ENCODE assay signal across 8 mouse cellular contexts in genomic region chr7:19405417-19405816, GRCm38 (mm10). TPM values are rescaled to one million over a fixed set of nuclear protein-coding genes. Genes with fewer than 3 reads are reported as not detected.
DNase-seq lines count a peak whose midpoint lies in the region; ATAC-seq and TF ChIP-seq lines count a peak whose summit lies in the region.

No protein-coding gene starts in this region.

- H3K27me3 ChIP-seq in forebrain, embryonic 11.5 days (ENCODE audit: control insufficient read depth, insufficient read depth, low read length): peaks cover 31% of the 10 kb centered on the region
- peaks cover 33% of the 10 kb centered on the region for H3K27me3 ChIP-seq in heart, postnatal 0 days (ENCODE audit: control insufficient read depth, insufficient read depth, low read length)
- H3K27me3 ChIP-seq in neural tube, embryonic 14.5 days (ENCODE audit: control insufficient read depth, insufficient read depth, low read length): peaks cover 17% of the 10 kb centered on the region
- no peaks in the 10 kb centered on the region for H3K27me3 ChIP-seq in thymus, adult 2 months (ENCODE audit: control insufficient read depth, insufficient read depth, low read length)

- no peak for TF ChIP-seq EP300 in heart, postnatal 0 days (IDR thresholded peaks at IDR 0.05; ENCODE audit: low read depth)

- WGBS in forebrain, embryonic 11.5 days: 3% methylated on average over 19 of the region's 19 CpGs
- WGBS in heart, postnatal 0 days: 5% methylated on average over 19 of the region's 19 CpGs
- 4% methylated on average over 19 of the region's 19 CpGs for WGBS in neural tube, embryonic 14.5 days
- 2% methylated on average over 19 of the region's 19 CpGs for WGBS in thymus, adult 2 months

- TF ChIP-seq CTCF in heart, postnatal 0 days (IDR thresholded peaks at IDR 0.05; ENCODE audit: low read depth): peak; percentile 92
- peak; percentile 86 for TF ChIP-seq CTCF in thymus, adult 2 months (IDR thresholded peaks at IDR 0.05; ENCODE audit: borderline replicate concordance, control insufficient read depth, extremely low read depth, insufficient read depth, low read length, poor library complexity)

- TF ChIP-seq POLR2A in thymus, adult 2 months (IDR thresholded peaks at IDR 0.05; ENCODE audit: control insufficient read depth, extremely low read depth, insufficient read depth, low read length, poor library complexity): no peak

- no peak overlapping the region for H3K9ac ChIP-seq in forebrain, embryonic 11.5 days (ENCODE audit: low read length)
- H3K9ac ChIP-seq in heart, postnatal 0 days (replicated peaks; ENCODE audit: low read depth, low read length): no peak overlapping the region
- no peak overlapping the region for H3K9ac ChIP-seq in neural tube, embryonic 14.5 days (replicated peaks; ENCODE audit: low read depth, low read length)

- peak overlapping the region; percentile 29; the same call in 1 of the 2 replicates for H3K4me2 ChIP-seq in forebrain, embryonic 11.5 days (ENCODE audit: low read depth, low read length, severe bottlenecking)
- peak overlapping the region; percentile 18; the same call in 1 of the 2 replicates for H3K4me2 ChIP-seq in heart, postnatal 0 days (ENCODE audit: low read depth, low read length)
- H3K4me2 ChIP-seq in neural tube, embryonic 14.5 days (ENCODE audit: low read depth, low read length): peak overlapping the region; percentile 35

- no peak overlapping the region for H3K4me3 ChIP-seq in forebrain, embryonic 11.5 days (ENCODE audit: low read depth, low read length)
- no peak overlapping the region for H3K4me3 ChIP-seq in heart, postnatal 0 days (ENCODE audit: low read depth, low read length)
- no peak overlapping the region for H3K4me3 ChIP-seq in neural tube, embryonic 14.5 days (ENCODE audit: low read depth, low read length)
- no peak overlapping the region for H3K4me3 ChIP-seq in thymus, adult 2 months (ENCODE audit: control insufficient read depth, insufficient read depth, low read length)

- no peak overlapping the region for H3K27ac ChIP-seq in forebrain, embryonic 11.5 days (ENCODE audit: low read depth, low read length)
- H3K27ac ChIP-seq in heart, postnatal 0 days (ENCODE audit: low read depth): no peak overlapping the region
- no peak overlapping the region for H3K27ac ChIP-seq in neural tube, embryonic 14.5 days (ENCODE audit: low read depth, low read length)
- H3K27ac ChIP-seq in thymus, adult 2 months (ENCODE audit: control insufficient read depth, insufficient read depth, low read length): no peak overlapping the region

- no peaks in the 10 kb centered on the region for H3K36me3 ChIP-seq in forebrain, embryonic 11.5 days (ENCODE audit: control insufficient read depth, insufficient read depth, low read length)
- H3K36me3 ChIP-seq in heart, postnatal 0 days (replicated peaks; ENCODE audit: control insufficient read depth, insufficient read depth, low read length): no peaks in the 10 kb centered on the region
- no peaks in the 10 kb centered on the region for H3K36me3 ChIP-seq in neural tube, embryonic 14.5 days (ENCODE audit: control insufficient read depth, insufficient read depth, low read length)
- no peaks in the 10 kb centered on the region for H3K36me3 ChIP-seq in thymus, adult 2 months (ENCODE audit: control insufficient read depth, insufficient read depth, low read length)

- H3K4me1 ChIP-seq in forebrain, embryonic 11.5 days (replicated peaks; ENCODE audit: control insufficient read depth, insufficient read depth, low read length): peaks cover 5% of the 10 kb centered on the region; the same call in 1 of the 2 replicates
- peaks cover 10% of the 10 kb centered on the region; the same call in 1 of the 2 replicates for H3K4me1 ChIP-seq in heart, postnatal 0 days (ENCODE audit: control insufficient read depth, insufficient read depth)
- peaks cover 8% of the 10 kb centered on the region; the same call in 1 of the 2 replicates for H3K4me1 ChIP-seq in neural tube, embryonic 14.5 days (ENCODE audit: control insufficient read depth, insufficient read depth, low read length)
- peaks cover 15% of the 10 kb centered on the region for H3K4me1 ChIP-seq in thymus, adult 2 months (replicated peaks; ENCODE audit: control insufficient read depth, insufficient read depth, low read length)

- peak; percentile 77 for ATAC-seq in forebrain, embryonic 11.5 days (replicated peaks; ENCODE audit: low FRiP score)
- peak; percentile 30; the same call in 1 of the 2 replicates for ATAC-seq in heart, postnatal 0 days (ENCODE audit: insufficient read depth, low read depth)
- ATAC-seq in neural tube, embryonic 14.5 days (ENCODE audit: low read depth): peak; percentile 75; the same call in 1 of the 2 replicates

- H3K9me3 ChIP-seq in forebrain, embryonic 11.5 days (ENCODE audit: control insufficient read depth, low read length): peaks cover 7% of the 10 kb centered on the region; the same call in 1 of the 2 replicates
- H3K9me3 ChIP-seq in heart, postnatal 0 days (replicated peaks; ENCODE audit: control insufficient read depth, low read length): peaks cover 5% of the 10 kb centered on the region; the same call in 1 of the 2 replicates
- no peaks in the 10 kb centered on the region; the same call in 1 of the 2 replicates for H3K9me3 ChIP-seq in neural tube, embryonic 14.5 days (ENCODE audit: control insufficient read depth, low read length)

- DNase-seq in CD8-positive naive resting alpha-beta T cell, adult 2 months (ENCODE audit: low read depth in 2 of 2, low spot score in 2 of 2): peak; percentile 83 to 90
- peak; percentile 65 for DNase-seq in c-Kit-positive CD71-positive TER-119-negative erythroid progenitor cells, embryonic 14.5 days (ENCODE audit: low read depth)
- DNase-seq in forebrain, embryonic 11.5 days (ENCODE audit: low spot score): peak; percentile 93
- peak; percentile 83 for DNase-seq in heart, postnatal 0 days (ENCODE audit: low spot score)
- DNase-seq in kidney, postnatal 25 days: peak; percentile 81 to 89
- DNase-seq in lung, adult 18-20 months: peak; percentile 83 to 88
- peak; percentile 87 for DNase-seq in thymus, adult 2 months

RNA-seq across cellular contexts. Expression of gene Ckm, which starts 0.8 kb away (rescaled TPM):
- polyA plus RNA-seq in forebrain, embryonic 11.5 days (2014; fragmentation: Nextera tagmentation; extraction: Ambion mirVana): not detected in 2 replicates
- 4,715 and 5,632 TPM in 2 replicates for total RNA-seq in heart, postnatal 0 days (2014; rRNA removed; ENCODE audit: low replicate concordance)
- 4,516 and 4,665 TPM in 2 replicates for polyA plus RNA-seq in heart, postnatal 0 days (2015; fragmentation: Nextera tagmentation; extraction: Ambion mirVana)
- 0.63 and 2.0 TPM in 2 replicates for polyA plus RNA-seq in neural tube, embryonic 14.5 days (2014; fragmentation: Nextera tagmentation; extraction: Ambion mirVana)
- polyA plus RNA-seq in thymus, adult 2 months (2012; rRNA removed): 19.3 and 332 TPM in 2 replicates

RNA-seq across cellular contexts. Expression of gene Klc3, which starts 1.5 kb away (rescaled TPM):
- 2.0 and 2.8 TPM in 2 replicates for polyA plus RNA-seq in forebrain, embryonic 11.5 days (2014; fragmentation: Nextera tagmentation; extraction: Ambion mirVana)
- 0.31 TPM in 1 of 2 replicates, not detected in the other for total RNA-seq in heart, postnatal 0 days (2014; rRNA removed; ENCODE audit: low replicate concordance)
- polyA plus RNA-seq in heart, postnatal 0 days (2015; fragmentation: Nextera tagmentation; extraction: Ambion mirVana): 0.72 and 0.99 TPM in 2 replicates
- polyA plus RNA-seq in neural tube, embryonic 14.5 days (2014; fragmentation: Nextera tagmentation; extraction: Ambion mirVana): 1.1 and 2.1 TPM in 2 replicates
- 73.1 and 87.0 TPM in 2 replicates for polyA plus RNA-seq in thymus, adult 2 months (2012; rRNA removed)

RNA-seq across cellular contexts. Expression of gene Ercc2, which starts 23.6 kb away (rescaled TPM):
- 18.2 and 25.2 TPM in 2 replicates for polyA plus RNA-seq in forebrain, embryonic 11.5 days (2014; fragmentation: Nextera tagmentation; extraction: Ambion mirVana)
- total RNA-seq in heart, postnatal 0 days (2014; rRNA removed; ENCODE audit: low replicate concordance): 20.4 and 30.8 TPM in 2 replicates
- polyA plus RNA-seq in heart, postnatal 0 days (2015; fragmentation: Nextera tagmentation; extraction: Ambion mirVana): 4.9 and 6.0 TPM in 2 replicates
- 11.4 TPM in 2 replicates for polyA plus RNA-seq in neural tube, embryonic 14.5 days (2014; fragmentation: Nextera tagmentation; extraction: Ambion mirVana)
- polyA plus RNA-seq in thymus, adult 2 months (2012; rRNA removed): 134 and 137 TPM in 2 replicates

RNA-seq across cellular contexts. Expression of gene Ppp1r13l, which starts 45.9 kb away (rescaled TPM):
- polyA plus RNA-seq in forebrain, embryonic 11.5 days (2014; fragmentation: Nextera tagmentation; extraction: Ambion mirVana): 5.8 and 6.4 TPM in 2 replicates
- 11.8 and 13.5 TPM in 2 replicates for total RNA-seq in heart, postnatal 0 days (2014; rRNA removed; ENCODE audit: low replicate concordance)
- 12.0 and 14.0 TPM in 2 replicates for polyA plus RNA-seq in heart, postnatal 0 days (2015; fragmentation: Nextera tagmentation; extraction: Ambion mirVana)
- polyA plus RNA-seq in neural tube, embryonic 14.5 days (2014; fragmentation: Nextera tagmentation; extraction: Ambion mirVana): 1.4 and 1.7 TPM in 2 replicates
- polyA plus RNA-seq in thymus, adult 2 months (2012; rRNA removed): 13.6 and 14.2 TPM in 2 replicates

RNA-seq across cellular contexts. Expression of gene Cd3eap, which starts 46.1 kb away (rescaled TPM):
- 23.2 and 24.0 TPM in 2 replicates for polyA plus RNA-seq in forebrain, embryonic 11.5 days (2014; fragmentation: Nextera tagmentation; extraction: Ambion mirVana)
- 1.9 and 3.2 TPM in 2 replicates for total RNA-seq in heart, postnatal 0 days (2014; rRNA removed; ENCODE audit: low replicate concordance)
- 11.1 and 11.7 TPM in 2 replicates for polyA plus RNA-seq in heart, postnatal 0 days (2015; fragmentation: Nextera tagmentation; extraction: Ambion mirVana)
- polyA plus RNA-seq in neural tube, embryonic 14.5 days (2014; fragmentation: Nextera tagmentation; extraction: Ambion mirVana): 19.1 and 21.5 TPM in 2 replicates
- 7.5 and 8.0 TPM in 2 replicates for polyA plus RNA-seq in thymus, adult 2 months (2012; rRNA removed)

Comparison
In these comparisons a context has a peak if more than half of its experiments do, and no peak if none do; other contexts are left out.
1. RNA of gene Klc3, which starts 1.5 kb away (polyA plus RNA-seq): 73.1 to 87.0 TPM in thymus, adult 2 months; 2.0 to 2.8 TPM in forebrain, embryonic 11.5 days, 1.1 to 2.1 TPM in neural tube, embryonic 14.5 days and 0.72 to 0.99 TPM in heart, postnatal 0 days; every median in the first group is over 10 times any median in the second.
2. Peak in every context shown above with its lines, with median percentiles within 50 percentile points of each other: DNase-seq, ATAC-seq and H3K4me2 ChIP-seq.